In genomic region chr13:21917992-21918391, GRCm38 (mm10) we compare ENCODE assay signal across 8 mouse cellular contexts. TPM values are rescaled to one million over a fixed set of nuclear protein-coding genes. Genes with fewer than 3 reads are reported as not detected.
DNase-seq lines count a peak whose midpoint lies in the region; ATAC-seq and TF ChIP-seq lines count a peak whose summit lies in the region.

No protein-coding gene starts in this region.

- H3K9me3 ChIP-seq in liver, embryonic 11.5 days (ENCODE audit: control insufficient read depth, low read length), result no peaks in the 10 kb centered on the region
- H3K9me3 ChIP-seq in embryonic facial prominence, embryonic 13.5 days, result no peaks in the 10 kb centered on the region
- H3K9me3 ChIP-seq in midbrain, postnatal 0 days (ENCODE audit: low read length), result no peaks in the 10 kb centered on the region

- H3K4me1 ChIP-seq in liver, embryonic 11.5 days (replicated peaks; ENCODE audit: control insufficient read depth, insufficient read depth, low read length), result peaks cover 8% of the 10 kb centered on the region; the same call in 1 of the 2 replicates
- H3K4me1 ChIP-seq in embryonic facial prominence, embryonic 13.5 days, result peaks cover 6% of the 10 kb centered on the region; the same call in 1 of the 2 replicates
- H3K4me1 ChIP-seq in midbrain, postnatal 0 days (ENCODE audit: insufficient read depth, low read length), result no peaks in the 10 kb centered on the region

- H3K4me2 ChIP-seq in liver, embryonic 11.5 days, result peak overlapping the region; percentile 100
- peak overlapping the region; percentile 66 for H3K4me2 ChIP-seq in embryonic facial prominence, embryonic 13.5 days
- peak overlapping the region; percentile 49; the same call in 1 of the 2 replicates for H3K4me2 ChIP-seq in midbrain, postnatal 0 days (ENCODE audit: low read depth, low read length, poor library complexity, severe bottlenecking)

- DNase-seq in liver, embryonic 11.5 days (ENCODE audit: low spot score), result no peak
- DNase-seq in liver, result no peak
- DNase-seq in induced T-regulatory cell, adult 2 months (ENCODE audit: low read depth), result peak; percentile 49
- no peak for DNase-seq in midbrain, postnatal 0 days (ENCODE audit: low spot score)
- DNase-seq in T-cell, adult 2 months (ENCODE audit: low spot score), result no peak
- DNase-seq in natural killer cell, adult 2 months (ENCODE audit: low spot score in 2 of 2), result no peak
- no peak for DNase-seq in B cell, adult 2 months

- TF ChIP-seq CTCF in midbrain, postnatal 0 days (IDR thresholded peaks at IDR 0.05), result no peak

- H3K4me3 ChIP-seq in liver, embryonic 11.5 days (ENCODE audit: low read depth, low read length), result peak overlapping the region; percentile 71
- peak overlapping the region; percentile 47 for H3K4me3 ChIP-seq in embryonic facial prominence, embryonic 13.5 days
- H3K4me3 ChIP-seq in midbrain, postnatal 0 days (ENCODE audit: low read depth, low read length), result peak overlapping the region; percentile 28; the same call in 1 of the 2 replicates

- peak overlapping the region; percentile 67 for H3K9ac ChIP-seq in liver, embryonic 11.5 days (ENCODE audit: low read depth, low read length)
- peak overlapping the region; percentile 62 for H3K9ac ChIP-seq in embryonic facial prominence, embryonic 13.5 days
- no peak overlapping the region for H3K9ac ChIP-seq in midbrain, postnatal 0 days (replicated peaks; ENCODE audit: low read length, poor library complexity, severe bottlenecking)

- no peak for ATAC-seq in liver, embryonic 11.5 days (replicated peaks; ENCODE audit: low FRiP score)
- ATAC-seq in embryonic facial prominence, embryonic 13.5 days (ENCODE audit: insufficient number of reproducible peaks, insufficient read depth, low FRiP score, low TSS enrichment, low read depth), result no peak
- ATAC-seq in midbrain, postnatal 0 days (ENCODE audit: low FRiP score), result no peak

- H3K27ac ChIP-seq in liver, embryonic 11.5 days (ENCODE audit: low read depth, low read length), result no peak overlapping the region
- H3K27ac ChIP-seq in embryonic facial prominence, embryonic 13.5 days, result no peak overlapping the region
- H3K27ac ChIP-seq in midbrain, postnatal 0 days (ENCODE audit: low read depth, low read length), result no peak overlapping the region

- H3K36me3 ChIP-seq in liver, embryonic 11.5 days (ENCODE audit: control insufficient read depth, insufficient read depth, low read length), result no peaks in the 10 kb centered on the region
- H3K36me3 ChIP-seq in embryonic facial prominence, embryonic 13.5 days, result no peaks in the 10 kb centered on the region
- no peaks in the 10 kb centered on the region for H3K36me3 ChIP-seq in midbrain, postnatal 0 days (ENCODE audit: insufficient read depth, low read length)

- H3K27me3 ChIP-seq in liver, embryonic 11.5 days (replicated peaks; ENCODE audit: control insufficient read depth, insufficient read depth, low read length), result no peaks in the 10 kb centered on the region
- H3K27me3 ChIP-seq in embryonic facial prominence, embryonic 13.5 days, result peaks cover 20% of the 10 kb centered on the region
- peaks cover 47% of the 10 kb centered on the region for H3K27me3 ChIP-seq in midbrain, postnatal 0 days (ENCODE audit: insufficient read depth, low read length)

- under 1% methylated on average over 16 of the region's 16 CpGs for WGBS in liver, embryonic 11.5 days
- WGBS in embryonic facial prominence, embryonic 13.5 days, result under 1% methylated on average over 16 of the region's 16 CpGs
- WGBS in midbrain, postnatal 0 days, result 4% methylated on average over 16 of the region's 16 CpGs

RNA-seq across cellular contexts. Expression of gene Zfp184, which starts 26.9 kb away (rescaled TPM):
- 5.1 and 5.9 TPM in 2 replicates for polyA plus RNA-seq in liver, embryonic 11.5 days (2014; fragmentation: Nextera tagmentation; extraction: Ambion mirVana)
- polyA plus RNA-seq in embryonic facial prominence, embryonic 13.5 days (2015; fragmentation: Nextera tagmentation; extraction: Ambion mirVana), result 16.8 and 18.0 TPM in 2 replicates
- 8.1 and 9.8 TPM in 2 replicates for total RNA-seq in midbrain, postnatal 0 days (2014; rRNA removed)
- 7.5 and 8.4 TPM in 2 replicates for polyA plus RNA-seq in midbrain, postnatal 0 days (2015; fragmentation: Nextera tagmentation; extraction: Ambion mirVana)

Comparison
In these comparisons a context has a peak if more than half of its experiments do, and no peak if none do; other contexts are left out.
1. H3K4me2 ChIP-seq: peak in every context shown above with its lines; median percentile 100 in liver, embryonic 11.5 days; 66 in embryonic facial prominence, embryonic 13.5 days; 49 in midbrain, postnatal 0 days.